Mouse (Mus musculus): ENCODE results near the gene Gm1043. TPM values are rescaled to one million over a fixed set of nuclear protein-coding genes. Genes with fewer than 3 reads are reported as not detected.

Gene Gm1043
- polyA plus RNA-seq, 1 experiment, result not detected

DNA sequence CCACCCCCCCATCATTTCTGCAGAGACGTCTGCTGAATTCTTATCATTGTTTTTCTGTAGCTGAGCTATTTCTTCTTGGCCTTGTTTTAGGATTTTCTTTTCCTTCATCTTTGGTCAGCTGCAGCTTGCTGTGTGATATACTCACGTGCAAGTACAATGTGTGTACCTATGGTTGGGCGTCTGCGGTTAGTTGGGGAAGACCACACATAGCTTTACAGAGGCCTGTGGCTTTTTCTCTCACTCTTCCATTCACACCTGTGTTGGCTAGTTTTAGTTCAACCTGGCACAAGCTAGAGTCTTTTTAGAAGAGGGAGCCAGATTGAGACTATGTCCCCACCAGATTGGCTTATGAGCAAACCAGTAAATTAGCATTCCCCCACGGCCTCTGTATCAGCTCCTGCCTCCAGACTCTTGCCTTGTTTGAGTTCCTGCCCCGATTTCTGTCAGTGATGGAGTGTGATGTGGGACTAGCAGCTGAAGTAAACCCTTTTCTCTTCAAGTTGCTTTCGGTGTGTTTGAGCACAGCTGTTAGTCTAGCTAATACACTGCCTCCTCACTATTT is 1.9 kb upstream of the Gm1043 start:
- no peaks in the 10 kb centered on the region for H3K4me1 ChIP-seq (ENCODE audit: control insufficient read depth)
- TF ChIP-seq GATA1 (IDR thresholded peaks at IDR 0.05; ENCODE audit: low read length) (no peak), TAL1 (IDR thresholded peaks at IDR 0.05; ENCODE audit: low read length) (no peak)
- no peaks in the 10 kb centered on the region for H3K36me3 ChIP-seq (ENCODE audit: control insufficient read depth)
- H3K27me3 ChIP-seq (ENCODE audit: control insufficient read depth), result no peaks in the 10 kb centered on the region
- H3K9me3 ChIP-seq (ENCODE audit: control insufficient read depth, low read length), result no peaks in the 10 kb centered on the region
- H3K4me3 ChIP-seq (replicated peaks), result no peak overlapping the region

DNA sequence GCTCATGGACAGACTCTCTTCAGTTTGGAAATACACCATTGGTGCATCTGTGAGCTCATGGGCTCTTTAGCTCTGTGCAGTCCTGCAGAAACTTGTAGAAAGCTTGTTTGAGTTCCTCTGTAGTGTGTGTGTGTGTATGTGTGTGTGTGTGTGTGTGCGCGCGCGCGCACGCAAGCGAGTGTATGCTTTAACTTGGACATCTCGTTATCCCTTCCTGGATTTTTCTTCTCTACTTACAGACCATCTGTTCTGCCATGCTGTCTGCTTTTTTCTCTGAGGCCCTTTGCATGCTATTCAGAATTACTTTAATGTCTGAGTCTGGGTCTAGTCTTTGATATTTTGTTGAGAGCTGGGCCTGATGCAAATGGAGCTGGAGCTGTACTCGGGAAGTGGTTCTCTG is 1.3 kb upstream of the Gm1043 start:
- Histone ChIP-seq H3K36me3 (ENCODE audit: control insufficient read depth) (no peaks in the 10 kb centered on the region), H3K4me1 (ENCODE audit: control insufficient read depth) (no peaks in the 10 kb centered on the region), H3K9me3 (ENCODE audit: control insufficient read depth, low read length) (no peaks in the 10 kb centered on the region), H3K4me3 (replicated peaks) (no peak overlapping the region), H3K27me3 (ENCODE audit: control insufficient read depth) (no peaks in the 10 kb centered on the region)
- TF ChIP-seq GATA1 (IDR thresholded peaks at IDR 0.05; ENCODE audit: low read length) (no peak), TAL1 (IDR thresholded peaks at IDR 0.05; ENCODE audit: low read length) (no peak)

DNA sequence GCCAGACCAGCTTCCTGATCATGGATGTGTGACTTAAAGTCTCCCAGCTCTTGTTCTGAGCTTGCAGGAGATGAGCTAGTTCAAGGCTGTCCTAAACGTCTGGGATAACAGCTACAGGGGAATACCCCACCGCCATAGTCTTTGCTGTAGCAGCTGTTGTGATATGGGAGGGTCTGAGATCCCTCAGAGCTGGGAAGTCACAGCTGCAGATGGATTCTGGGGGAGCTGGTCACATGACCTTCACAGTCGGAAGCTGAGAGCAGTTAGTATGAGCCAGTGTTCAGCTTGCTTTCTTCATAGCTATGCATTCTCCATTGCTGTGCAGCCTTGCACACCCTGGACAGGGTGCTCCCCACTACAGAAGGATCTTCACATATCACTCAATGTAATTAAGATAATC is 748 bp downstream of the Gm1043 start:
- Histone ChIP-seq H3K4me1 (ENCODE audit: control insufficient read depth) (no peaks in the 10 kb centered on the region), H3K4me3 (replicated peaks) (no peak overlapping the region), H3K36me3 (ENCODE audit: control insufficient read depth) (no peaks in the 10 kb centered on the region), H3K27me3 (ENCODE audit: control insufficient read depth) (peaks cover 7% of the 10 kb centered on the region), H3K9me3 (ENCODE audit: control insufficient read depth, low read length) (no peaks in the 10 kb centered on the region)
- TF ChIP-seq GATA1 (IDR thresholded peaks at IDR 0.05; ENCODE audit: low read length), result no peak
- no peak for TF ChIP-seq TAL1 (IDR thresholded peaks at IDR 0.05; ENCODE audit: low read length)

DNA sequence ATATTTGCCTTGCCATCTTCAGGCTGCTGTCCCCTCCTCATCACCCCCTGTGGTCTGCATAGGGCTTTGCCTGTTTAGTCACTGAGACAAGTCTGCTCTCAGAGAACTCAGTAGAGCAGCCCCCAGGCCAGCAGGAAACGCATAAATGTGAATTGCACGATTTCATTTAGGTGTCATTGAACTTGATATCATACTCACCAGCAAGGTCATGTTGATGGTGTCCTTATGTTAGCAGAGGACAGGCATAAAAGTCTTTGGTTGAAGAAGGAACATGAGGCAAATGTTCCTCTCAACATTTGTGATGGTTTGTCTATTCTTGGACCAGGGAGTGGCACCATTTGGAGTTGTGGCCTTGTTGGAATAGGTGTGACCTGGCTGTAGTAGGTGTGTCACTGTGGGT is 2.6 kb downstream of the Gm1043 start:
- TF ChIP-seq GATA1 (IDR thresholded peaks at IDR 0.05; ENCODE audit: low read length) (no peak), TAL1 (IDR thresholded peaks at IDR 0.05; ENCODE audit: low read length) (no peak)
- no peaks in the 10 kb centered on the region for H3K4me1 ChIP-seq (ENCODE audit: control insufficient read depth)
- no peak overlapping the region for H3K4me3 ChIP-seq (replicated peaks)
- H3K9me3 ChIP-seq (ENCODE audit: control insufficient read depth, low read length), result no peaks in the 10 kb centered on the region
- no peaks in the 10 kb centered on the region for H3K36me3 ChIP-seq (ENCODE audit: control insufficient read depth)
- peaks cover 19% of the 10 kb centered on the region for H3K27me3 ChIP-seq (ENCODE audit: control insufficient read depth)

DNA sequence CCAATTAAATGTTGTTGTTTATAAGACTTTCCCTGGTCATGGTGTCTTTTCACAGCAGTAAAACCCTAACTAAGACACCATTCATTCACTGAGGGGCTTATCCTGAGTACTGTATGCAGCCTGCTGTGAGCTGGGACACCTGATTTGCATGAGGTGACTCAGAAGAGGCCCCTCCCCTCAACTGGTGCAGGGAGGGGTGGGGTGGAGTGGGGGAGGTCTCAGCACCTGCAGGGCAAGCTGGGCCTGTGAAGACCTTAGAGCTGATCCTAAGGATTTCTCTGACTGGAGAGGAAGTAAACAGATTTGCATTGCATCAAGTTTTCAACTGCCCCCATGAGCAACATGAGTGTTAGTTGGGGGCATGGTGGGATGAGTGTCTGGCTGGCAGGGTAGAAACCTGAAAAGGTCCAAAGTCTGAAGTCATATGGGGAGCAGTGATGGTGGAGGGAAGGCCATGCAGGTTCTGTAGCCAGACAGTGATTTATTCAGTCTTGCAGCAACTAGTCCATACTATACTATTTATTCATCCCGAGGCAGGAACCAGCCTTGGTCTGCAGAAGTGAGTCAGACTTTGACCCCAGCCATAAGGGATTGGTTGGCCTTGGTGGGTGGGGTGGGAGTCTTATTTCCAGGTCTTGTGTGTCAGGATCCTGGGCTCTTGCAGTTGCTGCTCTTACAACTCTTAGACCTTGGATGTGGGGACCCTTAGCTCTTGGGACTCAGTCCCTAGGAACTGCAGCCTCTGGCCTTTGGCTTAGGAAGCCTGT is 3.4 kb downstream of the Gm1043 start:
- Histone ChIP-seq H3K4me1 (ENCODE audit: control insufficient read depth) (no peaks in the 10 kb centered on the region), H3K4me3 (replicated peaks) (no peak overlapping the region), H3K9me3 (ENCODE audit: control insufficient read depth, low read length) (no peaks in the 10 kb centered on the region), H3K27me3 (ENCODE audit: control insufficient read depth) (peaks cover 19% of the 10 kb centered on the region), H3K36me3 (ENCODE audit: control insufficient read depth) (no peaks in the 10 kb centered on the region)
- TF ChIP-seq GATA1 (IDR thresholded peaks at IDR 0.05; ENCODE audit: low read length), result no peak
- no peak for TF ChIP-seq TAL1 (IDR thresholded peaks at IDR 0.05; ENCODE audit: low read length)

DNA sequence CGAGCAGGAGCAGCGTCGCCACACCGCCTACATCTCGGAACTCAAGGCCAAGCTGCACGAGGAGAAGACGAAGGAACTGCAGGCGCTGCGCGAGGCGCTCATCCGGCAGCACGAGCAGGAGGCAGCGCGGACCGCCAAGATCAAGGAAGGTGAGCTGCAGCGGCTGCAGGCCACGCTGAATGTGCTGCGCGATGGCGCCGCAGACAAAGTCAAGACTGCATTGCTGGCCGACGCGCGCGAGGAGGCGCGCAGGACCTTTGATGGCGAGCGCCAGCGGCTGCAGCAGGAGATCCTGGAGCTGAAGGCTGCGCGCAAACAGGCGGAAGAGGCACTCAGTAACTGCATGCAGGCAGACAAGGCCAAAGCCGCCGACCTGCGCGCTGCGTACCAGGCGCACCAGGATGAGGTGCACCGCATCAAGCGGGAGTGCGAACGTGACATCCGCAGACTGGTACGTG is 6.0 kb downstream of the Gm1043 start:
- peaks cover 19% of the 10 kb centered on the region for H3K27me3 ChIP-seq (ENCODE audit: control insufficient read depth)
- TF ChIP-seq TAL1 (IDR thresholded peaks at IDR 0.05; ENCODE audit: low read length) (no peak), GATA1 (IDR thresholded peaks at IDR 0.05; ENCODE audit: low read length) (no peak)
- no peak overlapping the region for H3K4me3 ChIP-seq (replicated peaks)
- no peaks in the 10 kb centered on the region for H3K9me3 ChIP-seq (ENCODE audit: control insufficient read depth, low read length)
- no peaks in the 10 kb centered on the region for H3K4me1 ChIP-seq (ENCODE audit: control insufficient read depth)
- no peaks in the 10 kb centered on the region for H3K36me3 ChIP-seq (ENCODE audit: control insufficient read depth)

DNA sequence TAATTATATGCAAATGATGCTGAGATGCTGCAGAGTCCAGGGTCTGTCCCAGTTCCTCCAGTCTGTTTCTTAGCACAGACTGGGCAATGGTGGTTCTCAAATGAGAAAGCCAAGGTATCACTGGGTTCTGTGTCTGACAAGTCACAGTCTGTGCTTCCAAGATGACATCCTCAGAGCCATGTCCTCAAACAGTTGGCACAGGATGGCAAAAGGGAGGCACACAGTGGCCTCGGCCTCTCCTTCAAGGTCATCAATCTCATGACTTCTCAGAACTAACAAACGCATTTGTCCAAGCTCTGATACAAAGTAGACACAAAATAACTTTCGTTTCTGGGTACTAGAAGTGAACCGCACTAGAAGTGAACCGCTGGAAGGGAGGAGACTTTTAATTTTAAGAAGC is 9.8 kb downstream of the Gm1043 start:
- Histone ChIP-seq H3K4me1 (ENCODE audit: control insufficient read depth) (no peaks in the 10 kb centered on the region), H3K36me3 (ENCODE audit: control insufficient read depth) (no peaks in the 10 kb centered on the region), H3K4me3 (replicated peaks) (no peak overlapping the region), H3K9me3 (ENCODE audit: control insufficient read depth, low read length) (no peaks in the 10 kb centered on the region), H3K27me3 (ENCODE audit: control insufficient read depth) (peaks cover 19% of the 10 kb centered on the region)
- TF ChIP-seq TAL1 (IDR thresholded peaks at IDR 0.05; ENCODE audit: low read length), result no peak
- no peak for TF ChIP-seq GATA1 (IDR thresholded peaks at IDR 0.05; ENCODE audit: low read length)

DNA sequence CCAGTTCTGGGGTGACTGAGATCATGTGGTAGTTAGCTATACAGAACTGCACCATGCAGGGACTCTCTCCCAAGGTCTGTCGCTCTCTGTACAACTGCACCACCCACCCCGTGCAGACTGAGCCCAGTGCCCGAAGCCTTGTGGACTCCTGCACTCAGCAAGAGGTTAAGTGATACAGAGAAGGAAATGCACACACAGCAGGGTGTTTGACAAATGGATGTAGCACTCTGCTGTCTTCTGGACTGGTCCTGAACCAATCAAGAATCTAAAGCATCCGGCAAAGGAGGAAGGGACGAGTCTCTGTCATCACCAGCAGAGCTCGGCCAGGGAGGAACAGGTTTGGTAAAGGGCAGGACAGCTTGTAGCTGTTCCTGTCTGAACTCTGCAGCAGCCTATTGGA is 12.4 kb downstream of the Gm1043 start:
- no peak for TF ChIP-seq GATA1 (IDR thresholded peaks at IDR 0.05; ENCODE audit: low read length)
- TF ChIP-seq TAL1 (IDR thresholded peaks at IDR 0.05; ENCODE audit: low read length), result no peak
- H3K4me3 ChIP-seq (replicated peaks), result no peak overlapping the region

DNA sequence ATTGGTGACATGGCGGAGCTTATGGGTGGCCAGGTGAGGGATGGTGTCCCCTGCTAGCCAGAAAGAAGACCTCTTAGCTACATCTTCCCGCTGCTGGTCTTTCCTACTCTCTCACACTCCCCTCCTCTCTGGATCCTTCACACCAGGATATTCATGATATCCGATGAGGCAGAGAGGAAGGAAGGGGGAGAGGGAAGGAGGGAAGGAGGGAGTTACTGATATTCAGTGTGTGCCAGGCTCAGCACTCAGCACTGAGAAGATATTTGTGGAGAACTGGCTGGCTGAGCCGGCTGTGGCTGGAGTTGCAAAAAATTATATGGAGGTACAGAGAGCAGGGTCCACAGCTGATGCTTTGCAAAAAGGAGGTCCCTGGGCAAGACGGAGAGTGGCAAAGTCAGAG is 15.6 kb downstream of the Gm1043 start:
- Histone ChIP-seq H3K9me3 (ENCODE audit: control insufficient read depth, low read length) (no peaks in the 10 kb centered on the region), H3K4me1 (ENCODE audit: control insufficient read depth) (no peaks in the 10 kb centered on the region), H3K36me3 (ENCODE audit: control insufficient read depth) (no peaks in the 10 kb centered on the region), H3K4me3 (replicated peaks) (no peak overlapping the region), H3K27me3 (ENCODE audit: control insufficient read depth) (no peaks in the 10 kb centered on the region)
- TF ChIP-seq GATA1 (IDR thresholded peaks at IDR 0.05; ENCODE audit: low read length) (no peak), TAL1 (IDR thresholded peaks at IDR 0.05; ENCODE audit: low read length) (no peak)

More for the DNA sequence above, 12.4 kb downstream of the Gm1043 start:
- Histone ChIP-seq H3K36me3 (ENCODE audit: control insufficient read depth) (no peaks in the 10 kb centered on the region), H3K27me3 (ENCODE audit: control insufficient read depth) (no peaks in the 10 kb centered on the region), H3K4me1 (ENCODE audit: control insufficient read depth) (no peaks in the 10 kb centered on the region), H3K9me3 (ENCODE audit: control insufficient read depth, low read length) (no peaks in the 10 kb centered on the region)
